Mouse (Mus musculus) forebrain, embryonic 13.5 days (tissue): Measurements from ENCODE around the gene Mindy2. TPM values are rescaled to one million over a fixed set of nuclear protein-coding genes. Genes with fewer than 3 reads are reported as not detected.

Experiments used
- ATAC-seq: fragments of 200-750 bp; cut with Nextera tagmentation; 2 replicates; pipeline ENCODE4 v1.8.0; 2017
- H3K27ac ChIP-seq: fragments of 300-500 bp; sonication (generic); 2 replicates; pipeline ENCODE4 v1.5.1; 2015; ENCODE audit warnings: inconsistent platforms, mild to moderate bottlenecking, moderate library complexity
- H3K27me3 ChIP-seq: fragments of 300-500 bp; sonication (generic); 2 replicates; pipeline ENCODE4 v1.6.1; 2015; ENCODE audit warnings: mild to moderate bottlenecking, inconsistent platforms
- H3K36me3 ChIP-seq: fragments of 300-500 bp; sonication (generic); 2 replicates; pipeline ENCODE4 v1.6.1; 2015; ENCODE audit warnings: mild to moderate bottlenecking, inconsistent platforms; ENCODE audit not compliant: poor library complexity, severe bottlenecking
- H3K4me1 ChIP-seq: fragments of 300-500 bp; sonication (generic); 2 replicates; pipeline ENCODE4 v1.6.1; 2015; ENCODE audit warnings: inconsistent platforms
- H3K4me2 ChIP-seq: fragments of 300-500 bp; sonication (generic); 2 replicates; pipeline ENCODE4 v1.6.1; 2015; ENCODE audit warnings: inconsistent platforms, mild to moderate bottlenecking, moderate library complexity
- H3K4me3 ChIP-seq: fragments of 300-500 bp; sonication (generic); 2 replicates; pipeline ENCODE4 v1.5.1; 2015; ENCODE audit warnings: mild to moderate bottlenecking, inconsistent platforms
- H3K9ac ChIP-seq: fragments of 300-500 bp; sonication (generic); 2 replicates; pipeline ENCODE4 v1.6.1; 2015; ENCODE audit warnings: mild to moderate bottlenecking, inconsistent platforms
- H3K9me3 ChIP-seq: fragments of 300-500 bp; sonication (generic); replicated peaks from 2 replicates; pipeline ENCODE4 v1.6.1; 2016; ENCODE audit warnings: inconsistent platforms
- WGBS: fragments of 180-500 bp; shearing (Covaris S2); methylation state at CpG from one replicate; pipeline ENCODE4 v1.1.7; 2015; 5-methylcytosine and 5-hydroxymethylcytosine counted together
- polyA plus RNA-seq: library from polyadenylated mRNA; unstranded; fragments of >200 nt; fragmentation: Nextera tagmentation; extraction: Ambion mirVana; gene quantifications from 2 replicates; pipeline ENCODE4 v1.2.1, GENCODE M21; 2015

Gene Mindy2
- polyA plus RNA-seq, 1 experiment from 2014 or later = 10.2 TPM

DNA sequence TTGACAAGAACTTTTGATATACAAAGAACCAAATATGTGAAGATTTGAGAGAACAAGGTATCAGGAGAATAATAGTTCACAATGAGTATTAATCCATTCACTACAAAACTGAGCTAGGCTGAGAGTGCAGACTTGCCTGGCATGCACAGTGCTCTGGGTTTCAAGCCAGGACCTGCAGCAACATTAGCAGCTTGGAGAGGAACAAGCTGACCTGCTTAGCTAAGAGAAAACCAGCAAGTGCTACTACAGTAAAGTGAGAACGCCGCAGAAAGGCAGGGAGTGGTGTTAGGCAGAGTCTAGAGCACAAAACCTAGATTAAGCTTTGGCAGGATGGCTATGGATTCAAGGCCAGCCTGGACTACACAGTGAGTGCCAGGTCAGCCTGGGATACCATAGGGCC, 27.3 kb downstream of the Mindy2 start:
- no peaks in the 10 kb centered on the region for H3K9me3 ChIP-seq
- 0 out of 2 replicates have a peak, but pooled peaks cover 4% of the 10 kb centered on the region for H3K36me3 ChIP-seq
- no peaks in the 10 kb centered on the region for H3K4me1 ChIP-seq
- no peak overlapping the region for H3K4me3 ChIP-seq
- no peaks in the 10 kb centered on the region for H3K27me3 ChIP-seq
- no peak overlapping the region for H3K27ac ChIP-seq
- no peak for ATAC-seq
- WGBS = 98% methylated on average over 2 of the region's 2 CpGs
- H3K4me2 ChIP-seq = no peak overlapping the region
- H3K9ac ChIP-seq = no peak overlapping the region

DNA sequence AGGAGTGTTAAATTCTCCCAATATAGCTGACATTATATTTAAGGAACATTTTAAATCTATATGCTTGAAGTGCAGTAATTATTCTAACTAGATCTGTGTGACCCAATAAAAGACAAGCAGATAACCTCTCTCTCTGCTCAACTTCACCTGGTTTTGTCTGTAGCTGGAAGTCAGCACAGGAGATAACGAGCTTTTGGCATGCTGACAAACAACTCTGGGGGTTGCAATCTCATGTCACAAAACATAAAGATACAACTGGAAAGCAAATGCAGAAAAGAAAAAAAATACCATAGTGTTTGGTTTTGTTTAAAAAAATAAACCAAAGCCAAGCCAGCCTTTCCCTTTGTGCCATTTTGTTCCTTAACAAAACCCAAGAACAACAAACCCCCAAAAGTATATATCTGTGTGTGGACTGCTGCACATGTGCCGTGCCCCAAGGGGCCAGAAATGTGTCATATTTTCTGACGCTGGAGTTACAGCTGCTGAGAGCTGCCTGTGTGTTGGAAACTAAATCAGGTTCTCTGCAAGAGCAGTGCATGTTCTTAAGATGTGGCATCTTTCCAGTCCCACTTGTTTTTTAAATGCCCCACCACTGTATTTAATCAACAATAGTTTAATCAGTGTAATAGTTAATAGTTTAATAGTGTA, 45.8 kb downstream of the Mindy2 start:
- Histone ChIP-seq H3K27me3 (no peaks in the 10 kb centered on the region), H3K27ac (no peak overlapping the region), H3K4me1 (no peaks in the 10 kb centered on the region), H3K9ac (no peak overlapping the region), H3K9me3 (no peaks in the 10 kb centered on the region), H3K4me3 (no peak overlapping the region), H3K4me2 (no peak overlapping the region), H3K36me3 (peaks cover 25% of the 10 kb centered on the region)
- WGBS = 64% methylated on average over 3 of the region's 3 CpGs
- ATAC-seq = no peak

DNA sequence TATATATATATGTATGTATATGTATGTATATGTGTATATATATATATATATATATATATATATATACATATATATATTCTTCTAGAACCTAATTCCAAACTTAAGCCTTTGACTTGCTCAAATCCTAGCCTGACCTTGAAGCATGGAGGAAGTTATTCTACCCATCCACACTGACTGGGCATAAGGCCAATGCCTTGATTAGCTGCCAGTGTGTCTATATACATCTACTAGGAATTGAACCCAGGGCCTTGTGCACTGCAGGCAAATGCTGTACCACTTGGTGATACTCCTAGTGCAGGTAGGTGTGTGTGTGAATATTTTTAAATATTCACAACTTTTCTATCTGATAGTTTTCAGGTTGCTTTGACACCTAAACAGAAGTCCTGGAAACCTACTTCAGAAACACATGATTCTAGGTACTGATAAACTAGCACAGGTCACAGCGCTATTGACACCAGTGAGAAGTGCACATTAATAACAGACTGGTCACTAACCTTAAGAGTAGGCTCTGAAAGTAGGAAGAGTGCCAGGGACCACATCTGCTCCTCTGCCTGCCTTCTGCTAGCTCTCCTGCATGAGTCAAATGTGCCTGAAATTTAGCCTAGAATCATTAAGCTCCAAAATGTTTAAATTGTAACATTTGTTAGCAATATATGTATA, 54.7 kb downstream of the Mindy2 start:
- Histone ChIP-seq H3K27me3 (no peaks in the 10 kb centered on the region), H3K9ac (no peak overlapping the region), H3K4me3 (no peak overlapping the region), H3K27ac (no peak overlapping the region), H3K4me2 (no peak overlapping the region), H3K36me3 (peaks cover 22% of the 10 kb centered on the region), H3K4me1 (no peaks in the 10 kb centered on the region), H3K9me3 (no peaks in the 10 kb centered on the region)
- no peak for ATAC-seq
- 93% methylated on average over 1 of the region's 1 CpGs for WGBS

DNA sequence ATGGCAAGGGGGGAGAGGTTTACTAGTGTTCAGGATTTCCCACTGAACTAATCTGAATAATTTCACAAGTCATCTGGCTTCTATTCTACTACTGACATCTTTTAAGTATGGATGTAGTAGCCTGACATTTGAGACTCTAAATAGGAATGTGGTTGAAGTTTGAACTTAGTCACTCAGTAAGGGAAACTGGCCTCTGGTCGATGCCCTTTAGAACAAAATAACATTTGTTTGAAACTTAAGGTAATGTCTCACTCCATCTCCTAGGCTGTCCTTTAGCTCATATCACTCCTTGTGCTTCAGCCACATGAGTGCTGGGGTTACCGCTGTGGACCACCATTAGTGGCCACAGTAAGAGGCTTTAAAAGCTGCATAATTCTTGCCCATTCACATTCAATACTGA, 58.7 kb downstream of the Mindy2 start:
- ATAC-seq = no peak
- no peaks in the 10 kb centered on the region for H3K4me1 ChIP-seq
- H3K27ac ChIP-seq = no peak overlapping the region
- no peaks in the 10 kb centered on the region for H3K9me3 ChIP-seq
- H3K4me3 ChIP-seq = no peak overlapping the region
- H3K9ac ChIP-seq = no peak overlapping the region
- no peaks in the 10 kb centered on the region for H3K27me3 ChIP-seq
- H3K4me2 ChIP-seq = no peak overlapping the region
- WGBS = 97% methylated on average over 2 of the region's 2 CpGs
- H3K36me3 ChIP-seq = peaks cover 26% of the 10 kb centered on the region

DNA sequence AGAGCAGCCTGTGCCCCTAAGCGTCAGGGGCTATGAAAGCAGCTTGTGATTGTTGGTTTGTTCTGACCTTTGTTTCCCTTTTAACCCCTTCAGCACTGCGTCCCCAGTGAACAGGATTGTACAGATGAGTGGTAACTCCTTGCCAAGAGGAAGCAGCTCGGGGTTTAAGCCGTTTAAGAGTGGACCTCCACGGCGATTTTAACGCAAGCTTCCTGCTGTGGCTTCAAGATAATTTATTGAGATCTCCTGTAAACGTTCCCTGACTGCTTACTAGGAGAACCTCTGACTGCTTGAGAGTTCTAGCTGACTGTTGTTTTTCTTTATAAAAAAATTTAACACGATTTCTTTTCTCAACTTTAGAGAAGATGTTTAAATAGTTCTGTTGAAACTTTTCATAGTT, 65.5 kb downstream of the Mindy2 start:
- H3K9ac ChIP-seq = no peak overlapping the region
- no peak overlapping the region for H3K4me3 ChIP-seq
- H3K27me3 ChIP-seq = no peaks in the 10 kb centered on the region
- no peak overlapping the region for H3K4me2 ChIP-seq
- H3K9me3 ChIP-seq = no peaks in the 10 kb centered on the region
- no peaks in the 10 kb centered on the region for H3K4me1 ChIP-seq
- H3K27ac ChIP-seq = no peak overlapping the region
- WGBS = 76% methylated on average over 9 of the region's 9 CpGs
- H3K36me3 ChIP-seq = peaks cover 84% of the 10 kb centered on the region
- ATAC-seq = no peak

DNA sequence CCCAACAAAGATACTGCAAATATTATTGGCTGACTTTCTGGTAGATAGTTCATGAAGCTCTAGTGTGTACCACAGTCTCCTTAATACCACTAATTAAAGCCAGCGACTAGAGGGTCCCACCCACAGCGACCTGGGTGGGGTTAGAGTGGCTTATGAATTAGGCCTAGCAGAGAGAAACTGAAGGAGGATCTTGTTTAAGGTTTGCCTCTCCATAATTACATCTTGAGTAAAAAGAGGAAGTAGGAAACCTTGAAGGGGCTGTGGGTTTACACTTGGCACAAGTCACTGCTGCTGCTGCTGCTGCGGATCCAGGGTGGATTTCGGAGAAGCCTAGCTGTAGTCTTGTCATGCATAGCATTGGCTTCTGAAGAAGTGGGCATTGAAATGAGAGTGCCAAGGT, 66.2 kb downstream of the Mindy2 start:
- 89% methylated on average over 4 of the region's 4 CpGs for WGBS
- no peaks in the 10 kb centered on the region for H3K27me3 ChIP-seq
- H3K9ac ChIP-seq = no peak overlapping the region
- no peaks in the 10 kb centered on the region for H3K9me3 ChIP-seq
- H3K27ac ChIP-seq = no peak overlapping the region
- no peak for ATAC-seq
- H3K36me3 ChIP-seq = peaks cover 84% of the 10 kb centered on the region
- H3K4me3 ChIP-seq = no peak overlapping the region
- no peak overlapping the region for H3K4me2 ChIP-seq
- no peaks in the 10 kb centered on the region for H3K4me1 ChIP-seq

DNA sequence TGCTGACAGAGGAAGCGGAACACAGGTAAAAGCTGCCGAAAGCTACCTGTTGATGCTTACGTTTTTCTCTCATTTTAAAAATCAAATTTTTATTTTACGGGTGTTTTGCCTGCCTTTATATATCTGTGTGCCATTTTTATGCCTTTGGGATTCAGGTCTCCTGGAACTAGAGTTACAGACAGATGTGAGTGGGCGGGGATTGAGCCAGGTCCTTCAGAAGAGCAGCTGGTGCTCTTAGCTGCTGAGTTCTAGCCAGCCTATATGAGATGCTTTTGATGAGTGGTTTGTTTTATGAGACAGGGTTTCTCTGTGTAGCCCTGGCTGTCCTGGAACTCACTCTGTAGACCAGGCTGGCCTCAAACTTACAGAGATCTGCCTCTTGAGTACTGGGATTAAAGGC, 69.8 kb downstream of the Mindy2 start:
- Histone ChIP-seq H3K4me2 (no peak overlapping the region), H3K4me1 (no peaks in the 10 kb centered on the region), H3K36me3 (peaks cover 87% of the 10 kb centered on the region), H3K9ac (no peak overlapping the region), H3K4me3 (no peak overlapping the region), H3K9me3 (no peaks in the 10 kb centered on the region), H3K27me3 (no peaks in the 10 kb centered on the region), H3K27ac (no peak overlapping the region)
- WGBS = 98% methylated on average over 5 of the region's 5 CpGs
- ATAC-seq = no peak

DNA sequence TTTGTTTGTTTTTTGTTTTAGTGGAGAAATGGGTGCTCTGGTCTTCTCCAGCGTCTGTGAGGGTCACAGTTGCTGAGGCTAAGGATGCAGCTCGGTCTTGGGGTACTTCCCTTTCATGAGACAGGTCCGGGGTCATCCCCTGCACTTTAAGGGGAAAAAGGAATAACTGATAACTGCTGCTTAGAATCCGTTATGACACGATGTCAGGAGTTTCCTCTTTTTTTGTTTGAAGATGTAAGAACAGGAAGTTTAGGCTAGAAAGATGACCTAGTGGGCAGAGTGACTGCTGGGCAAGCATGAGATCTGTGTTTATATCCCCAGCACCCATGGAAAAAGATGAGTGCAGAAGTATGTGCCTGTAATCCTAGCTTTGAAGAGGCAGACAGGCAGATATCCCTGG, 71.8 kb downstream of the Mindy2 start:
- no peak for ATAC-seq
- Histone ChIP-seq H3K4me1 (no peaks in the 10 kb centered on the region), H3K9me3 (no peaks in the 10 kb centered on the region), H3K4me3 (no peak overlapping the region), H3K27me3 (no peaks in the 10 kb centered on the region), H3K4me2 (no peak overlapping the region), H3K9ac (no peak overlapping the region), H3K36me3 (peaks cover 85% of the 10 kb centered on the region), H3K27ac (no peak overlapping the region)
- 94% methylated on average over 5 of the region's 5 CpGs for WGBS

DNA sequence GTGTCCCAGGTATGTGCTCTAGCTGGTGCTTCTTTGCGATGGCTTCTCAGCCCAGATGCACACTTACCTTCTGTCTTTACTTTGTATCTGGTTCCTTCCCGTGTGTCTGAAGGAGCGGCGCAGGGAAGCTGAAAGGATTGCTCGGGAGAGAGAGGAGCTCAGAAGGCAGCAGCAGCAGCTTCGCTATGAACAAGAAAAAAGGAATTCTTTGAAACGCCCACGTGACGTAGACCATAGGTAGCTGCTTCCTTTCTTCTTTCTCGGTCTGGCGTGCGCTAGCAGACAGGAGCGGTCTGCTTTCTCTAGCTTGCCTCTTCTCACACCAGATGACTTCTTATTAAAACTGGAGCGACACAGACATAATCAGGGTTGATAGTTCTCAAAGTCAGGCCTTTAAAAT, 72.3 kb downstream of the Mindy2 start:
- no peak for ATAC-seq

DNA sequence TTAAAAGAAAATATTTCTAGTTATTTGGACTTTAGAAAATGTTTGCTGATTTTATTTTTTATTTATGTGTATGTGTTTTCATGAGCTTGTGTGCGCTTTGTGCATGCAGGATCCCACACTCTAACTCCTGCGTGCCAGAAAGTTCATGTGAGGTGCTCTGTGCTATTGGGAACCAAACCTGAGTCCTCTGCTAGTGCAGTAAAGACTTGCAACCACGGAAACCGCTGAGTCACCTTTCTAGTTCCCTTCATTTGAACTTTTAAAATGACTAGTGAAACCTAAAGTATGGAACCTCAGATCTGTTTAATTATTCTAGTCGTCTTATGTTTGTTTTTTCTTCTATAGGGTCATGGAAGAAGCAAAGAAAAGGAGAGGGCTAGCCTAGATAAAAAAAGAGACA, 76.0 kb downstream of the Mindy2 start:
- Histone ChIP-seq H3K9me3 (no peaks in the 10 kb centered on the region), H3K9ac (no peak overlapping the region), H3K36me3 (peaks cover 81% of the 10 kb centered on the region), H3K4me2 (no peak overlapping the region), H3K4me3 (no peak overlapping the region), H3K27me3 (no peaks in the 10 kb centered on the region), H3K27ac (no peak overlapping the region), H3K4me1 (no peaks in the 10 kb centered on the region)
- no peak for ATAC-seq
- 91% methylated on average over 5 of the region's 5 CpGs for WGBS

More for the DNA sequence above, 72.3 kb downstream of the Mindy2 start:
- Histone ChIP-seq H3K4me2 (no peak overlapping the region), H3K36me3 (peaks cover 86% of the 10 kb centered on the region), H3K4me3 (no peak overlapping the region), H3K9me3 (no peaks in the 10 kb centered on the region), H3K27ac (no peak overlapping the region), H3K9ac (no peak overlapping the region), H3K27me3 (no peaks in the 10 kb centered on the region), H3K4me1 (no peaks in the 10 kb centered on the region)
- 91% methylated on average over 14 of the region's 14 CpGs for WGBS

DNA sequence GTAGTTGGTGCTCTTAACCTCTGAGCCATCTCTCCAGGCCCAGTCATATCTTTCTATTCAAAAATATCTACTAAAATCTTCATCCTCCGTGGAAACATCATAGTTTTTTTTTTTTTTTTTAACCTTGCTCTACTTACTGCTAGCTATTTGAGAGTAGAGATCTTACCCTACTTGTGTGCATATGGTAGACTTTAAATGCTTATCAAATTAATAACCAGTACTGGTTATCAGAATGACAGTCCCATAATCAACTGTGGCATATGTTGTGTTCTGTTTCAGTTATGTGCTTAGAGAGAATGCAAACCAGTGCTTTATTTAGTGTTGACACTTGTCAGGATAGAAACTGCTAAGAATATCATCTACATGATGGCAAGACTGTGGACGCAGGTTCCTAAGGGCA, 78.9 kb downstream of the Mindy2 start:
- Histone ChIP-seq H3K4me2 (no peak overlapping the region), H3K4me3 (no peak overlapping the region), H3K9me3 (no peaks in the 10 kb centered on the region), H3K27ac (no peak overlapping the region), H3K27me3 (no peaks in the 10 kb centered on the region), H3K9ac (no peak overlapping the region), H3K36me3 (peaks cover 82% of the 10 kb centered on the region), H3K4me1 (no peaks in the 10 kb centered on the region)
- no peak for ATAC-seq
- 83% methylated on average over 2 of the region's 2 CpGs for WGBS

DNA sequence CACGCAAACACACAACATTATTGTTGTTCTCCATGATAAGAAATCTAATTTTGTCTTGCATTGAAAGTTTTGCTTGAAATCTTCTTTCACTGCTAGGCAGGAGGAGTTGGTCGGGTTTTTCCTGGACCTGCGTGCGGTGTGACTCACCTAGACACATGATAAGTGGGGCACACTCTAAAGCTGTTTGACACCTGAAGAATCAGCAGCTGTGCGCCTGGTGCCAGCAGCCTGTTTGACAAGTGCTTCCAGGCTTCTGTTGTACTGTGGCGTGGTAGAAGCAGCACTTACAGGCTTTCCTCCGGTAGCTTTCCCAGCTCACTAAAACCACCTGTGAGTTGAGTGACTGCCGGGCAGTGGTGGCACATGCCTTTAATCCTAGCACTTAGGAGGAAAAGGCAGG, 86.6 kb downstream of the Mindy2 start:
- Histone ChIP-seq H3K9ac (no peak overlapping the region), H3K4me2 (no peak overlapping the region), H3K27me3 (no peaks in the 10 kb centered on the region), H3K4me3 (no peak overlapping the region), H3K36me3 (peaks cover 34% of the 10 kb centered on the region), H3K9me3 (no peaks in the 10 kb centered on the region), H3K27ac (no peak overlapping the region), H3K4me1 (no peaks in the 10 kb centered on the region)
- no peak for ATAC-seq
- WGBS = 96% methylated on average over 8 of the region's 8 CpGs

DNA sequence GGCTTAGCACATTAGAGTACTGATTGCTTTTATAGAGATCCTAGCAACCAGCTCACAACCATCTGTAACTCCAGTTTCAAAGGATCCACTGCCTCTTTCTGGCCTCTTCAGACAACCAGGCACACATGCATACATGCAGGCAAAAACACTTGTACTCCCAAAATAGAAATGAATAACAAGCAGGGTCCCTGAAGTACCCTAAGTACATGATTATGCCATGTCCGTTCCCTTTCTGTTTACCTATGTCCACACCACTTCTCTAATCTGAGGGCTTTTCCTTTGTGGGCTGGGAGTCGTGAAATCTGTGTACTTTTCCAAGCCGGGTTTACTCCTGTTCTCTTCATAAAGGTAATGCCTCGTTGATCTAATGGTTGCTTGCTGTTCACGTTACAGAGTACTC, 89.3 kb downstream of the Mindy2 start:
- ATAC-seq = no peak

More for the DNA sequence above, 89.3 kb downstream of the Mindy2 start:
- no peaks in the 10 kb centered on the region for H3K4me1 ChIP-seq
- H3K4me2 ChIP-seq = no peak overlapping the region
- no peak overlapping the region for H3K27ac ChIP-seq
- H3K9ac ChIP-seq = no peak overlapping the region
- 81% methylated on average over 5 of the region's 5 CpGs for WGBS
- H3K36me3 ChIP-seq = peaks cover 13% of the 10 kb centered on the region
- H3K27me3 ChIP-seq = no peaks in the 10 kb centered on the region
- no peaks in the 10 kb centered on the region for H3K9me3 ChIP-seq
- no peak overlapping the region for H3K4me3 ChIP-seq
